Mouse (Mus musculus): ENCODE measurements around the gene Ophn1.

DNA sequence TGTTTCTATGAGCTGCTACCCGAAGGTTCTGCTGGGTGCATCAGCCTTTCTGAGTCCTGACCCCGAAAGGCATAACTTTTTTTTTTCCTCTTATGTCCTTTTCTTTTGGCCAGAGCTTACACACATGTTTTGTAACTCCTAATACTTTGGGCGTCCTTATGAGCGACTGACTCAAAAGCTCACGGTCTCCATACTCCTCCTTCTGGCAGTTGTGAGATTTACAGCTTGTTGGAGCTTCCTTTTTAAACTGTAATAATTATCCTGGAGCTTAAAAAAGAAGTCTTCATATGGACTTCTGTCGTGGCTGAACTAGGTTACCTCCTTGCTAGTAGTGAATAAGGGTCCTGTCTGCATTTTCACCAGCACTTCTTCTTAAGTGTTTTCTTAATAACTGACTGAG, 28.6 kb upstream of the Ophn1 start:
- TF ChIP-seq POLR2A (IDR thresholded peaks at IDR 0.05; ENCODE audit: insufficient read depth, low read length): no peak
- no peak for TF ChIP-seq CTCF (IDR thresholded peaks at IDR 0.05; ENCODE audit: low read depth, low read length)
- no peak for TF ChIP-seq EP300 (IDR thresholded peaks at IDR 0.05; ENCODE audit: insufficient read depth, low read depth, low read length)

Measured in ES-Bruce4 (cell line).